Mouse (Mus musculus) heart, adult 2 months (tissue): Measurements from ENCODE around the gene Trf. TPM values are rescaled to one million over a fixed set of nuclear protein-coding genes. Genes with fewer than 3 reads are reported as not detected.

Experiments
- DNase-seq, 2 experiments: peaks; one replicate each; pipeline ENCODE4 v3.0.0; 2021
- H3K27ac ChIP-seq: fragments of 200-600 bp; 2 replicates; pipeline ENCODE4 v1.8.1; 2022
- H3K27me3 ChIP-seq: fragments of 200-500 bp; 2 replicates; pipeline ENCODE4 v1.6.1; 2012; ENCODE audit warnings: mild to moderate bottlenecking, low read length, inconsistent platforms, mixed read lengths; ENCODE audit not compliant: control insufficient read depth, insufficient read depth
- H3K36me3 ChIP-seq: fragments of 200-500 bp; 2 replicates; pipeline ENCODE4 v1.6.1; 2012; ENCODE audit warnings: low read length, inconsistent platforms; ENCODE audit not compliant: control insufficient read depth, insufficient read depth
- H3K4me1 ChIP-seq: fragments of 200-500 bp; 2 replicates; pipeline ENCODE4 v1.6.1; 2011; ENCODE audit warnings: low read length; ENCODE audit not compliant: control insufficient read depth, insufficient read depth
- H3K4me3 ChIP-seq: fragments of 200-600 bp; 2 replicates; pipeline ENCODE4 v1.8.1; 2022
- H3K79me2 ChIP-seq: fragments of 200-500 bp; replicated peaks from 2 replicates; pipeline ENCODE4 v1.6.1; 2012; ENCODE audit warnings: mild to moderate bottlenecking, inconsistent platforms, low read length, moderate library complexity, mixed read lengths; ENCODE audit not compliant: control insufficient read depth, insufficient read depth
- H3K9ac ChIP-seq: fragments of 200-500 bp; 2 replicates; pipeline ENCODE4 v1.6.1; 2012; ENCODE audit warnings: low read depth, mild to moderate bottlenecking, control low read depth, inconsistent platforms, low read length, mixed read lengths
- CTCF ChIP-seq: fragments of 200-600 bp; IDR thresholded peaks from 2 replicates; pipeline ENCODE4 v1.8.1; 2022; ENCODE audit warnings: antibody characterized with exemption, mild to moderate bottlenecking, moderate library complexity
- EP300 ChIP-seq: fragments of 200-500 bp; IDR thresholded peaks from 2 replicates; pipeline ENCODE4 v1.6.1; 2011; ENCODE audit warnings: low read depth, low read length, control low read depth; ENCODE audit not compliant: insufficient read depth
- POLR2A ChIP-seq: fragments of 200-500 bp; IDR thresholded peaks from 2 replicates; pipeline ENCODE4 v1.6.1; 2011; ENCODE audit warnings: mild to moderate bottlenecking, low read depth, low read length, control low read depth; ENCODE audit not compliant: insufficient read depth
- WGBS: fragments of 180-500 bp; shearing (Covaris S2); methylation state at CpG from one replicate; pipeline ENCODE4 v1.1.7; 2018; 5-methylcytosine and 5-hydroxymethylcytosine counted together
- intact Hi-C: fragments of 180-260 bp; cut with DNase I; formaldehyde crosslinking; loops from one replicate; pipeline ENCODE4 v1.15.1; 2025
- polyA plus RNA-seq: library from polyadenylated mRNA; depleted of rRNA; stranded (reverse); fragments of >200 nt; gene quantifications from 2 replicates; pipeline ENCODE4 v1.2.3, GENCODE M21; 2012
- total RNA-seq, 2 experiments: library from RNA; stranded (reverse); gene quantifications; 2 replicates each; pipeline ENCODE4 v1.2.3; 2021

Trf gene
- total and polyA plus RNA-seq, 3 experiments: 41.2 to 87.2 (median 47.8) TPM

GRCm38 (mm10) chr9:103213631-103214030 lies 16.6 kb downstream of the Trf start:
- Histone ChIP-seq H3K27me3 (no peaks in the 10 kb centered on the region), H3K4me3 (no peak overlapping the region), H3K9ac (no peak overlapping the region), H3K36me3 (no peaks in the 10 kb centered on the region), H3K79me2 (no peaks in the 10 kb centered on the region), H3K27ac (peak overlapping the region; percentile 33), H3K4me1 (no peaks in the 10 kb centered on the region)
- TF ChIP-seq POLR2A (no peak), CTCF (no peak), EP300 (no peak)
- 29% methylated on average over 2 of the region's 2 CpGs for WGBS
- DNase-seq: peak in 1 of 2 experiments; percentile 46
- intact Hi-C loops: no loop called here

- Histone ChIP-seq H3K27me3 (no peaks in the 10 kb centered on the region), H3K9ac (peak overlapping the region; percentile 43), H3K4me1 (no peaks in the 10 kb centered on the region), H3K4me3 (peak overlapping the region; percentile 38), H3K27ac (no peak overlapping the region), H3K79me2 (no peaks in the 10 kb centered on the region), H3K36me3 (no peaks in the 10 kb centered on the region)
- no peak for TF ChIP-seq CTCF
- TF ChIP-seq EP300: no peak
- no peak for TF ChIP-seq POLR2A
- intact Hi-C loops: no loop called here
- no peak for DNase-seq
- 39% methylated on average over 28 of the region's 28 CpGs for WGBS
Observed at GRCm38 (mm10) chr9:103212654-103213420, 17.4 kb downstream of the Trf start.

GRCm38 (mm10) chr9:103208802-103209423 lies 21.3 kb downstream of the Trf start:
- H3K4me1 ChIP-seq: no peaks in the 10 kb centered on the region
- H3K4me3 ChIP-seq: no peak overlapping the region
- H3K36me3 ChIP-seq: no peaks in the 10 kb centered on the region
- no peaks in the 10 kb centered on the region for H3K27me3 ChIP-seq
- TF ChIP-seq CTCF: no peak
- no peak for TF ChIP-seq EP300
- TF ChIP-seq POLR2A: no peak
- intact Hi-C loops: loop anchor here (5.0 to 10.0 kb wide), 3 partner anchors 153 to 796 kb away; partner anchors contain the start of genes Amotl2 and Nphp3
- H3K79me2 ChIP-seq: no peaks in the 10 kb centered on the region
- no peak overlapping the region for H3K9ac ChIP-seq
- WGBS: 68% methylated on average over 6 of the region's 6 CpGs
- H3K27ac ChIP-seq: no peak overlapping the region
- no peak for DNase-seq

DNA sequence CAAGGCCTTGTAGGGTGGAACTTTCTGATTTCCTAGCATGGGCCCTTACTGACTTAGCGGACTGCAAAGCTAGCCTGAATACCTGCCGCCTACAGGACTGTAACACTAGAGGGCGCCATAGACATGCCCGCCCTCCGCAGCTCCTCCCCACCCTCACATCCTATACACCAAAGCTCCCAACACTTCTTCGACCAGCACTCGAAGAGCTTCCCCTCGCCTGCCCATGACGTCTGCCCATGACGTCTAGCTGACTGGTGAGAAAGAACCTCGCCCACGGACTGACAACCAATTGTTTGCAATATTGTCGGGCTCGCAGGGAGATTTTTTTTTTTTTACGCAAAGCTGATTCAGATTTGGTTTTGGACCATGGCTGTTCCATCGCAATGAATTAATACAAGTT lies 22.4 kb downstream of the Trf start:
- DNase-seq: peak; percentile 75 to 80
- WGBS: 5% methylated on average over 16 of the region's 16 CpGs
- TF ChIP-seq CTCF (peak; percentile 100), EP300 (peak; percentile 77), POLR2A (no peak)
- Histone ChIP-seq H3K4me1 (no peaks in the 10 kb centered on the region), H3K4me3 (no peak overlapping the region), H3K27ac (no peak overlapping the region), H3K27me3 (no peaks in the 10 kb centered on the region), H3K36me3 (no peaks in the 10 kb centered on the region), H3K79me2 (no peaks in the 10 kb centered on the region), H3K9ac (no peak overlapping the region)
- intact Hi-C loops: loop anchor here (1.0 to 10.0 kb wide), 4 partner anchors 95 to 797 kb away; partner anchors contain the start of genes Amotl2 and Nphp3

DNA sequence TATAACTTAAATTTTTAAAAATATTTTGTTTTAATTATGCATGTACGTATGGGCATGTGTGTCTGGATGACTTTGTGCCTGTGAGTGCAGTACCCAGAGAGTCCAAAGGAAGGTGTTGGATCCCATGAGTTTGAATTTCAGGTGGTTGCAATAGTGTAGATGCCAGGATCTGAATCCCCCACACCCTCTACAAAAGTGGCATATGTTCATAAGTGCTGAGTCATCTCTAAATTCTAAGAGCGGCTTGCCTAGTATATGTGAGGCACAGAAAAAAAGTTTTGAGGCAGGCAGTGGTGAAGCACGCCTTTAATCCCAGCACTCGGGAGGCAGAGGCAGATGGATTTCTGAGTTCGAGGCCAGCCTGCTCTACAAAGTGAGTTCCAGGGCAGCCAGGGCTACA lies 24.5 kb downstream of the Trf start:
- Histone ChIP-seq H3K4me3 (no peak overlapping the region), H3K79me2 (no peaks in the 10 kb centered on the region), H3K27me3 (no peaks in the 10 kb centered on the region), H3K27ac (no peak overlapping the region), H3K4me1 (peaks cover 1% of the 10 kb centered on the region), H3K36me3 (peaks cover 3% of the 10 kb centered on the region), H3K9ac (no peak overlapping the region)
- no peak for DNase-seq
- no peak for TF ChIP-seq EP300
- no peak for TF ChIP-seq POLR2A
- no peak for TF ChIP-seq CTCF
- 94% methylated on average over 5 of the region's 5 CpGs for WGBS
- intact Hi-C loops: loop anchor here (5.0 to 10.0 kb wide), 3 partner anchors 157 to 799 kb away; partner anchors contain the start of genes Amotl2 and Nphp3
